Mouse (Mus musculus) lung, postnatal 0 days (tissue): ENCODE measurements at regions not wholly inside any gene's neighbourhood (a gene's known extent, or its start where the extent isn't known, plus 50 kb on each side); places are given as distances from the start of the nearest gene placed in this dataset.

Experiments
- ATAC-seq: fragments of 200-750 bp; cut with Nextera tagmentation; 2 replicates; pipeline ENCODE4 v1.8.0; 2017; ENCODE audit warnings: moderate library complexity
- DNase-seq: peaks from one replicate; pipeline ENCODE4 v3.0.0-alpha.2; 2016; ENCODE audit warnings: low spot score
- H3K27ac ChIP-seq: fragments of 300-500 bp; sonication (generic); 2 replicates; pipeline ENCODE4 v1.5.1; 2014; ENCODE audit warnings: antibody characterized with exemption, mild to moderate bottlenecking, low read length, mixed read lengths
- H3K27me3 ChIP-seq: fragments of 300-500 bp; sonication (generic); replicated peaks from 2 replicates; pipeline ENCODE4 v1.6.1; 2014; ENCODE audit warnings: low read length, mixed read lengths; ENCODE audit not compliant: insufficient read depth
- H3K36me3 ChIP-seq: fragments of 300-500 bp; sonication (generic); 2 replicates; pipeline ENCODE4 v1.6.1; 2014; ENCODE audit warnings: low read length, mixed read lengths; ENCODE audit not compliant: insufficient read depth
- H3K4me1 ChIP-seq: fragments of 300-500 bp; sonication (generic); 2 replicates; pipeline ENCODE4 v1.6.1; 2014; ENCODE audit warnings: antibody characterized with exemption, low read depth, low read length, mixed read lengths; ENCODE audit not compliant: insufficient read depth
- H3K4me2 ChIP-seq: fragments of 300-500 bp; sonication (generic); replicated peaks from 2 replicates; pipeline ENCODE4 v1.6.1; 2014; ENCODE audit warnings: low read depth, mild to moderate bottlenecking, low read length, moderate library complexity, mixed read lengths
- H3K4me3 ChIP-seq: fragments of 300-500 bp; sonication (generic); 2 replicates; pipeline ENCODE4 v1.5.1; 2014; ENCODE audit warnings: low read depth, low read length
- H3K9ac ChIP-seq: fragments of 300-500 bp; sonication (generic); replicated peaks from 2 replicates; pipeline ENCODE4 v1.6.1; 2014; ENCODE audit warnings: low read depth, mild to moderate bottlenecking
- H3K9me3 ChIP-seq: fragments of 300-500 bp; sonication (generic); 2 replicates; pipeline ENCODE4 v1.6.1; 2016; ENCODE audit warnings: low read length, mixed read lengths
- CTCF ChIP-seq: IDR thresholded peaks from 2 replicates; pipeline ENCODE4 v1.5.1; 2016; ENCODE audit warnings: antibody characterized with exemption, mild to moderate bottlenecking
- EP300 ChIP-seq: IDR thresholded peaks from 2 replicates; pipeline ENCODE4 v1.6.1; 2016; ENCODE audit warnings: antibody characterized with exemption, mild to moderate bottlenecking, control low read depth
- WGBS: fragments of 180-500 bp; shearing (Covaris S2); extraction: QIAGEN DNeasy Blood & Tissue Kit; methylation state at CpG from one replicate; pipeline ENCODE4 v1.1.7; 2014; 5-methylcytosine and 5-hydroxymethylcytosine counted together

DNA sequence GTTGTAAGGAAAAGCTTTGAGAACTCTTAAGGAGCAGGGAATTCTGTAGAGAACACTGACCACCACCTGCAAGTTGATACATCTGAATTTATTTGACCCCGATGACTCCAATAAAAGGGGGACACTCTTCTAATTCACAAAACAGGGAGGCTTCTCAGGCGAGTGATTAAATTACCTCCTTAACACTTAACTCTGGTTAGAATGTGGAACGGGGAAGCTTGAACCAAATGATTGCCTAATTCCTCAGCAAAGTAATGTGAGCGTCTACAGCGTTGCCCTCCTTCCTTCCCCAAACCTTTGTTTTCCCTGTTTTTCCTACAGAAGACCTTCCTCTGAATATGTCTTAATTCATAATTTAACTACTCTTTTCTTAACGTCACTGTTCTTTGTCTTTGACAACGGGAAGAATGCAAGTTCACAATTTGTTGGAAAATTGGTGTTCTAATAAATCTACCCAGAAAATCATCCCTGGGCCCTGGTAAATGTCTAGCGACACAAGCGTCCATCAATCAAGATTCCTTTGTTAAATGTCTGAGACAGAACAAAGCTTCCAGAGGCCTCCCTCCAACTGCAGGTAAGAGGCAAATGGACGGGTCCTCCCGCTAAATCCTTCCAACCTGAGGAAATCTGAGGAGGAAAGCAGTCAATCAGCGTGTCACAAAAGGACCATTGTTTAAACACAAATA lies 236.8 kb upstream of the Gpc5 start:
- H3K4me2 ChIP-seq = no peak overlapping the region
- TF ChIP-seq EP300 = no peak
- no peak for TF ChIP-seq CTCF
- no peaks in the 10 kb centered on the region for H3K27me3 ChIP-seq
- H3K27ac ChIP-seq = no peak overlapping the region
- no peak for DNase-seq
- H3K4me1 ChIP-seq = no peaks in the 10 kb centered on the region
- H3K36me3 ChIP-seq = no peaks in the 10 kb centered on the region
- H3K9me3 ChIP-seq = no peaks in the 10 kb centered on the region
- WGBS = 36% methylated on average over 12 of the region's 12 CpGs
- H3K9ac ChIP-seq = no peak overlapping the region
- ATAC-seq = no peak
- H3K4me3 ChIP-seq = no peak overlapping the region

DNA sequence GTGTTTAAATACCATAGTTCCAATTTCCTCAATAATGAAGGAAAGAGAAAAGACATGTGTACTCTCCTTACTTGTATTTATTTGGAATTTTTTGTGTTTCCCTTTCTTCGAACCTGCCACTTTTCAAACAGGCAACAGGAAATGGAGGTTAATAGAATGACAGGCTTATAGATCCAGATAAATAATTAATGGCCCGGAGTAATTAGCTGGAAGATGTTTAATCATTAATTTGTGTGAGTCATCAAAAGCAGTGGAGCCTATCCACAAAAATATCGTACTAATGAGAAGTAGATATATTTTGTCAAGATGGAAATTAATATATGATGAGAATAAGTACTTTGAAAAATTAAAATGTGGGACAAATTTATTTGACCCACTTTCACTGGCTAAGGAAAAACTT lies 236.3 kb upstream of the Gpc5 start:
- no peaks in the 10 kb centered on the region for H3K4me1 ChIP-seq
- no peak overlapping the region for H3K9ac ChIP-seq
- H3K9me3 ChIP-seq = no peaks in the 10 kb centered on the region
- H3K4me2 ChIP-seq = no peak overlapping the region
- no peaks in the 10 kb centered on the region for H3K27me3 ChIP-seq
- TF ChIP-seq EP300 (no peak), CTCF (no peak)
- H3K4me3 ChIP-seq = no peak overlapping the region
- WGBS = 39% methylated on average over 3 of the region's 3 CpGs
- H3K36me3 ChIP-seq = no peaks in the 10 kb centered on the region
- ATAC-seq (no peak), DNase-seq (no peak)
- no peak overlapping the region for H3K27ac ChIP-seq

DNA sequence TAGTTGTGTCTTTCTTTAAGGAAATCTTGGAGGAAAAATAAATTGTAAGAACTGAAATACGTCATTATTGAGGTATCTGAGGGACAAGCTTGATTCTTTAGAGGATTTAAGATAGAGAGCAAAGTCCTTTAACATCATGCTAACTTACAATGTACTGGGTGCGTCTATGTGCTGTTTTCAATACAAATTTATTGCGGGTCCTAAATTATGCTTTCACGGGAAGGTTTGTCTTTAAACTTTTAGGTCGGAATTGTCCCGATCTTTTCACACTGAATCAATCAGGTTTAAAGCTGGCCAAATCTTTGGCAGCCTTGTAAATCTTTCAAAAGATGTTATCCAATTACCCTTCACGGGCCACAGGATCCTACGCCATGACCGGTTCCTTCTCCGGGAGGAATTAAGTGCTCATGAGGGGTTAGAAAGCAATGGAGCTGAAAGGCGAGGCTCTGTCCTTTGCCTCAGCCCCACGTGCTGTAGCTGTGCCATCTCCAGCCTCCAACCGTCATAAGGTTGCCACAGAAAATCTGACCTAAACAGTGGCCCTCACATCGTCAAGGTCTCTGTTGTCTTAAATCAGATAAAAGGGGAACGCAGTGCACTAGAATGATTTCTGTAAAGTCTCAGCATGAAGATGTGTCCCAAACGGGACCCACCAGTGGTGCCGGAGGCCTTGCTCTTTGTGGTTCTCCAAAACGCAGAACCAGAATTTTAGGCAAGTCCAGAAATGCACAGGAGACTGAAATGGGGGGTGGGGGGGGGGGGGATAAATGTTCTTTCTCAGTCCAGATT lies 235.6 kb upstream of the Gpc5 start:
- no peaks in the 10 kb centered on the region for H3K4me1 ChIP-seq
- TF ChIP-seq CTCF (no peak), EP300 (no peak)
- H3K27ac ChIP-seq = no peak overlapping the region
- H3K36me3 ChIP-seq = no peaks in the 10 kb centered on the region
- no peak overlapping the region for H3K4me3 ChIP-seq
- no peaks in the 10 kb centered on the region for H3K9me3 ChIP-seq
- no peak overlapping the region for H3K9ac ChIP-seq
- WGBS = 60% methylated on average over 18 of the region's 18 CpGs
- no peak for ATAC-seq
- DNase-seq = no peak
- no peak overlapping the region for H3K4me2 ChIP-seq
- no peaks in the 10 kb centered on the region for H3K27me3 ChIP-seq

DNA sequence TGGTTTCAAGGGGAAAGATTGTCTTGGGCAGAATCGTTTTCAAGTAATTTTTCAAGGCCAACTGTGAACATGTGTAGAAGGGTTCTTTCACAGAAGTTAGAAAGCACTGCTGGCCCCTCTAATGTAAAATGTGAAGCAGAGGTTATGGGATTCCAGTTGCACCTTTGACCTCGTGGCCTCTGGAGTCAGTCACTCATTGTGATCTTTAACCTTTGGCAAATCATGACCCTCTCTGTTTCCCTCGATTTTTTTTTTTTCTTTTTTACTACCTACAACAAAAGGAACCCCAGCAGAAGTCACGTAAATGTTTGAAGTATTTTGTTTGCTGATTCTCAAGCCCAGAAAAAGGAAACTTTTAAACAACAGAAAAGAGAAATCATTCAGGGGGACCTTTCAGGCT lies 234.8 kb upstream of the Gpc5 start:
- 22% methylated on average over 4 of the region's 4 CpGs for WGBS
- Histone ChIP-seq H3K27ac (no peak overlapping the region), H3K9me3 (no peaks in the 10 kb centered on the region), H3K36me3 (no peaks in the 10 kb centered on the region), H3K9ac (no peak overlapping the region), H3K4me3 (no peak overlapping the region), H3K4me2 (no peak overlapping the region), H3K27me3 (no peaks in the 10 kb centered on the region), H3K4me1 (no peaks in the 10 kb centered on the region)
- DNase-seq (no peak), ATAC-seq (no peak)
- TF ChIP-seq CTCF (no peak), EP300 (no peak)

DNA sequence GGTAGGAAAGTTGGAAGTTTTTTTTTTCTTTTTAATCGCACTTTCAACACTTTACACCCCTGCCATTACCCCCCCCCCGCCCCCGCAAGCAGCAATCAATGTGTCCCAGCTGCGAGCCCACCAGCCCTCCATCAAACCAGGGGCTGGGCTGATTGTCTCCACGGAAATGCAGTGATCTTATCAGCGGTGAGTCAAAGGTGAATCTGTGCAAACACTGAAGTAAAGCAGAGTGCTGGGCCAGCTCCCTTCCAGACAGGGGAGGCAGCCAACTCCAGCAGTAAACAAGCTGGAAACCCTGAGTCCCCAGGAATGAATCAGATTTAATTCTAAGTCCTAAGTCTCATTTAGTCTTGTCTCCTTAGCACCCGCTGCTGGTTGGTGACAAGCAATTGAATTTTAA lies 234.3 kb upstream of the Gpc5 start:
- WGBS = 18% methylated on average over 7 of the region's 7 CpGs
- H3K27ac ChIP-seq = no peak overlapping the region
- DNase-seq (no peak), ATAC-seq (no peak)
- H3K9me3 ChIP-seq = no peaks in the 10 kb centered on the region
- no peak for TF ChIP-seq CTCF
- no peak for TF ChIP-seq EP300
- H3K9ac ChIP-seq = no peak overlapping the region
- H3K36me3 ChIP-seq = no peaks in the 10 kb centered on the region
- no peaks in the 10 kb centered on the region for H3K27me3 ChIP-seq
- H3K4me1 ChIP-seq = no peaks in the 10 kb centered on the region
- no peak overlapping the region for H3K4me3 ChIP-seq
- H3K4me2 ChIP-seq = no peak overlapping the region

DNA sequence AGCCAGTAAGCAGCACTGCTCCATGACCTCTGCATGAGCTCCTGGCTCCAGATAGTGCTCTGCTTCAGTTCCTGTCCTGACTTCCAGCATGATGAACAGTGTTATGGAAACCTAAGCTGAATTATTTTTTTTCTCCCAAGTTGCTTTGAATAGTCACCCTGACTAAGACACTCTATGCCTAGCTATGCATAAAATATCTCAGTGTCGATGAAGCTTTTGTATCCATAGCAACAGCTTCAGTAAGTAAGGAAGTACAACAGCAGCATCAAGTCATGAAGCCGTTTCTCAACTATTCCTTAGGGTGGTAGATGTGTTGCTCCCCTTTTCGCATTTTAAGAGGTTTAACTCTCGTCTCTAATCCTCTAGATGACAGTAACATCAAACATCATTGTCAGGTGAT lies 228.4 kb upstream of the Gpc5 start:
- ATAC-seq (no peak), DNase-seq (no peak)
- no peaks in the 10 kb centered on the region for H3K36me3 ChIP-seq

More for the DNA sequence above, 228.4 kb upstream of the Gpc5 start:
- no peaks in the 10 kb centered on the region for H3K9me3 ChIP-seq
- WGBS = 67% methylated on average over 4 of the region's 4 CpGs
- no peak overlapping the region for H3K4me3 ChIP-seq
- TF ChIP-seq CTCF (no peak), EP300 (no peak)
- H3K4me1 ChIP-seq = no peaks in the 10 kb centered on the region
- no peak overlapping the region for H3K9ac ChIP-seq
- no peaks in the 10 kb centered on the region for H3K27me3 ChIP-seq
- H3K27ac ChIP-seq = no peak overlapping the region
- H3K4me2 ChIP-seq = no peak overlapping the region
